Mouse (Mus musculus): ENCODE data around the gene Lrrc61. TPM values are rescaled to one million over a fixed set of nuclear protein-coding genes. Genes with fewer than 3 reads are reported as not detected.

The Lrrc61 gene
- total and polyA plus RNA-seq, 2 experiments from 2014 or later, result 3.8 to 7.6 TPM

DNA sequence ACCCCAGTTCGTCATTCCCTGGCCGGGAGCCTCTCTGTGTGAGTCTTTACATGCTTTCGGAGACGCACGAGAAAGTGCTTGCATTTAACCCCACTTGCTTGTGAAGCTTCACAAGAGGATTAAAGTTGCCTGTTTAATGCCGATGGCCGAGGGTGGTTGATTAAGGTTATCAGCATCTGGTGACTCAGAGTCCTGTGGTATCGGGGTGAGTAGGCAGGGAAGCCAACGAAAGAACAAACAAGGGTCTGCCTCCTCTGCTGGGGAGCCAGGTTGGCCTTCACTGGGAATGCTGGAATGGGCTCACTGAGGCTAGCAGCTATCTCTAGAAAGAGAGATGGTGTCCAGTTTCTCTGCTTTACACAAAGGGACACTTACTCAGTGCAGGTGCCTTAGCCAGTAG lies 26.7 kb upstream of the Lrrc61 start:
- DNase-seq (ENCODE audit: low spot score), result no peak
- Histone ChIP-seq H3K27me3 (ENCODE audit: control insufficient read depth, insufficient read depth, low read length) (no peaks in the 10 kb centered on the region), H3K9me3 (replicated peaks; ENCODE audit: control insufficient read depth, low read length) (no peaks in the 10 kb centered on the region), H3K4me2 (ENCODE audit: low read depth, low read length) (no peak overlapping the region), H3K36me3 (replicated peaks; ENCODE audit: control insufficient read depth, insufficient read depth, low read length) (0 out of 2 replicates have a peak, but pooled peaks cover 9% of the 10 kb centered on the region), H3K4me1 (ENCODE audit: control insufficient read depth, insufficient read depth) (no peaks in the 10 kb centered on the region), H3K4me3 (ENCODE audit: low read depth, low read length) (no peak overlapping the region), H3K9ac (replicated peaks; ENCODE audit: low read depth, low read length) (no peak overlapping the region), H3K27ac (ENCODE audit: low read depth) (no peak overlapping the region)
- TF ChIP-seq CTCF (IDR thresholded peaks at IDR 0.05; ENCODE audit: low read depth) (no peak), EP300 (IDR thresholded peaks at IDR 0.05; ENCODE audit: low read depth) (no peak)
- WGBS, result 73% methylated on average over 9 of the region's 9 CpGs
- no peak for ATAC-seq (ENCODE audit: insufficient read depth, low read depth)

DNA sequence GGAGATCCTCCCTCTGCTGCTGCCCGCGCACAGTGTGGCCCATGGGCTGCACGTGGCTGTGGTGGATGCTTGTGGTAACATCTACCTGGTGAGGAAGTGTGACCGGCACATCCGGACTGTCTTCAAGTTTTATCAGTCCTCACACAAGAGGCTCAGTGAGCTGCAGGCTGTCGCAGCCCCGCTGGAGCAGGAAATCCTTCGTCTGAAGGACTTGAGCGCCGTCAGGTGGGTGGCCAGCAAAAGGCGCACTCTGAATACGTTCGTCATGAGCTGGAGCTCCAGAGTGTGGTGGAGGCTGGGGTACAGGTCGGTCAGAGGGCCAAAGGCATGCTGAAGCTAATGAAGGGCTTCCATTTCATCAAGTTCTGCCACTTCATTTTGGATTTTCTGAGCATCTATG lies 25.3 kb upstream of the Lrrc61 start:
- WGBS, result 66% methylated on average over 14 of the region's 14 CpGs
- H3K9me3 ChIP-seq (replicated peaks; ENCODE audit: control insufficient read depth, low read length), result no peaks in the 10 kb centered on the region
- no peak overlapping the region for H3K4me2 ChIP-seq (ENCODE audit: low read depth, low read length)
- no peak overlapping the region for H3K9ac ChIP-seq (replicated peaks; ENCODE audit: low read depth, low read length)
- TF ChIP-seq EP300 (IDR thresholded peaks at IDR 0.05; ENCODE audit: low read depth) (no peak), CTCF (IDR thresholded peaks at IDR 0.05; ENCODE audit: low read depth) (peak; percentile 26; the same call in 1 of the 2 replicates)
- H3K36me3 ChIP-seq (replicated peaks; ENCODE audit: control insufficient read depth, insufficient read depth, low read length), result 0 out of 2 replicates have a peak, but pooled peaks cover 9% of the 10 kb centered on the region
- ATAC-seq (ENCODE audit: insufficient read depth, low read depth) (no peak), DNase-seq (ENCODE audit: low spot score) (no peak)
- no peak overlapping the region for H3K4me3 ChIP-seq (ENCODE audit: low read depth, low read length)
- no peak overlapping the region for H3K27ac ChIP-seq (ENCODE audit: low read depth)
- no peaks in the 10 kb centered on the region for H3K27me3 ChIP-seq (ENCODE audit: control insufficient read depth, insufficient read depth, low read length)
- H3K4me1 ChIP-seq (ENCODE audit: control insufficient read depth, insufficient read depth), result no peaks in the 10 kb centered on the region

DNA sequence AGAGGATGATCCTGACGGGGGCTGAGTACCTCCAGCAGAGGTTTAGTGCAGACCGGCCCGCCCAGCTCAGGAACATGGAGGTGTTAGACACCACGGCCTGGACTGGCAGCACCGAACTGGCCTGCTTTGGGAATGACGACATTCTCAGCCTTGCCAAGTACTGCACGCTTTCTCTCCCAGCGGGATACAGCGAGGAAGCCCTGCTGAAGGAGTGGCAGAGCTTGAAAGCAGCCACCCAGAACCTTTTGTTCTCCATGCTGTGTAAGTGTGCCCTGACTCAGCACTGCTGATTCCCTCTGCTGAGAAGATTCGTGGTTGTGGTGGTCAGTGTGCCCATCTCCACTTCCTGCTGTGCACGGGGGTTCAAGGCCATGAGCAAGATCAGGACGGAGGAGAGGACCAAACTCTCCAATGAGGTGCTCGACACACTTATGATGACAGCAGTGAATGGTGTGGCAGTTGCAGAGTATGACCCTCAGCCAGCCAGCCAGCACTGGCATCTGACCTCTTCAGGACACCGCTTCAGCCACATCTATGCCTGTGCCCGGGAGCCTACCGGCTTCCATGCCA lies 24.6 kb upstream of the Lrrc61 start:
- WGBS, result 77% methylated on average over 16 of the region's 16 CpGs
- H3K9me3 ChIP-seq (replicated peaks; ENCODE audit: control insufficient read depth, low read length), result no peaks in the 10 kb centered on the region
- no peak overlapping the region for H3K9ac ChIP-seq (replicated peaks; ENCODE audit: low read depth, low read length)
- no peak overlapping the region for H3K4me2 ChIP-seq (ENCODE audit: low read depth, low read length)
- H3K27ac ChIP-seq (ENCODE audit: low read depth), result no peak overlapping the region
- no peaks in the 10 kb centered on the region for H3K4me1 ChIP-seq (ENCODE audit: control insufficient read depth, insufficient read depth)
- TF ChIP-seq CTCF (IDR thresholded peaks at IDR 0.05; ENCODE audit: low read depth), result no peak
- TF ChIP-seq EP300 (IDR thresholded peaks at IDR 0.05; ENCODE audit: low read depth), result no peak
- H3K27me3 ChIP-seq (ENCODE audit: control insufficient read depth, insufficient read depth, low read length), result no peaks in the 10 kb centered on the region
- ATAC-seq (ENCODE audit: insufficient read depth, low read depth) (peak; percentile 17; the same call in 1 of the 2 replicates), DNase-seq (ENCODE audit: low spot score) (no peak)
- 0 out of 2 replicates have a peak, but pooled peaks cover 9% of the 10 kb centered on the region for H3K36me3 ChIP-seq (replicated peaks; ENCODE audit: control insufficient read depth, insufficient read depth, low read length)
- no peak overlapping the region for H3K4me3 ChIP-seq (ENCODE audit: low read depth, low read length)

DNA sequence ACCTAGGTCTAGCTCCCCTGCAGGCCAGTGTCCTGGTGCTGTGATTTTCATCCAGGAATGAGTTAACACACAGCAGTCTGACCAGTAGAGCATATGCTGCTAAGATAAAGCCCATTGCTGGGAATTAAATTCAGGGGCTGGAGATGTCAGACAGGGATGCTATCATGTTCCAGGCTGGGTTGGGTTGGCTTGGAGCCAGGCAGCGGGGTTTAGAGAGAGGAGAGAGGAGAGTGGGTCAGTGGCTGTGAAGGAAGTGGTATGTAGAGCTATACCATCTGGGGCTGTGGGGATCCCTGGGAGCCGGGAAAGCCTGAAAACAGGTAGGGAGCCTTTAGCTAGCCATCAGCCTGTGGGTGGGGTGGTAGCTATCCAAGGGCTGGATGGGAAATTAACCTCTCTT lies 23.7 kb upstream of the Lrrc61 start:
- DNase-seq (ENCODE audit: low spot score) (no peak), ATAC-seq (ENCODE audit: insufficient read depth, low read depth) (no peak)

DNA sequence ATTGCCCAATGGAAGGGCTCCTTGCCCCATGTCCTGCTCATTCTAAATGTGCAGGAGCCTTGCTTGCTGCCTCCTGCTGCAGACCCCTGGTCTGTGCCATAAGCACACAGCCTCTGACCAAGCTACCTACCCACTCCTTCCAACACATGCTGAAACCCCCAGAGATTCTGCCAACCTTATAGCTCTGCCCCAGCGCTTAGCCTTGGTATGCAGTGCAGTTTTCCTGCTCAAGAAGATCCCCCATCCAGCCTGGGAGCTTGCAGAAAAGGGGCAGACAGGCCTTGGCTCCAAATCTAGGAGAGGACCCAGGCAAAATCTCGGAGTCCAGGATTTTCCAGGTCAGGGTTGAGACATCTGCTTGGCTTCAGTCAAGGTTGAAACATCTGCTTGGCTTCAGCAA lies 21.1 kb upstream of the Lrrc61 start:
- Histone ChIP-seq H3K4me1 (ENCODE audit: control insufficient read depth, insufficient read depth) (peaks cover 6% of the 10 kb centered on the region; the same call in 1 of the 2 replicates), H3K27me3 (ENCODE audit: control insufficient read depth, insufficient read depth, low read length) (no peaks in the 10 kb centered on the region; the same call in 1 of the 2 replicates), H3K36me3 (replicated peaks; ENCODE audit: control insufficient read depth, insufficient read depth, low read length) (0 out of 2 replicates have a peak, but pooled peaks cover 9% of the 10 kb centered on the region), H3K9ac (replicated peaks; ENCODE audit: low read depth, low read length) (no peak overlapping the region), H3K4me2 (ENCODE audit: low read depth, low read length) (no peak overlapping the region), H3K4me3 (ENCODE audit: low read depth, low read length) (no peak overlapping the region), H3K9me3 (replicated peaks; ENCODE audit: control insufficient read depth, low read length) (no peaks in the 10 kb centered on the region), H3K27ac (ENCODE audit: low read depth) (no peak overlapping the region)
- no peak for DNase-seq (ENCODE audit: low spot score)
- 84% methylated on average over 2 of the region's 2 CpGs for WGBS
- ATAC-seq (ENCODE audit: insufficient read depth, low read depth), result no peak
- TF ChIP-seq CTCF (IDR thresholded peaks at IDR 0.05; ENCODE audit: low read depth) (no peak), EP300 (IDR thresholded peaks at IDR 0.05; ENCODE audit: low read depth) (no peak)

More for the DNA sequence above, 23.7 kb upstream of the Lrrc61 start:
- H3K4me3 ChIP-seq (ENCODE audit: low read depth, low read length), result no peak overlapping the region
- no peak overlapping the region for H3K27ac ChIP-seq (ENCODE audit: low read depth)
- no peak overlapping the region for H3K9ac ChIP-seq (replicated peaks; ENCODE audit: low read depth, low read length)
- TF ChIP-seq CTCF (IDR thresholded peaks at IDR 0.05; ENCODE audit: low read depth) (no peak), EP300 (IDR thresholded peaks at IDR 0.05; ENCODE audit: low read depth) (no peak)
- H3K36me3 ChIP-seq (replicated peaks; ENCODE audit: control insufficient read depth, insufficient read depth, low read length), result 0 out of 2 replicates have a peak, but pooled peaks cover 9% of the 10 kb centered on the region
- H3K4me2 ChIP-seq (ENCODE audit: low read depth, low read length), result no peak overlapping the region
- no peaks in the 10 kb centered on the region; the same call in 1 of the 2 replicates for H3K27me3 ChIP-seq (ENCODE audit: control insufficient read depth, insufficient read depth, low read length)
- WGBS, result 28% methylated on average over 2 of the region's 2 CpGs
- no peaks in the 10 kb centered on the region for H3K4me1 ChIP-seq (ENCODE audit: control insufficient read depth, insufficient read depth)
- no peaks in the 10 kb centered on the region for H3K9me3 ChIP-seq (replicated peaks; ENCODE audit: control insufficient read depth, low read length)

DNA sequence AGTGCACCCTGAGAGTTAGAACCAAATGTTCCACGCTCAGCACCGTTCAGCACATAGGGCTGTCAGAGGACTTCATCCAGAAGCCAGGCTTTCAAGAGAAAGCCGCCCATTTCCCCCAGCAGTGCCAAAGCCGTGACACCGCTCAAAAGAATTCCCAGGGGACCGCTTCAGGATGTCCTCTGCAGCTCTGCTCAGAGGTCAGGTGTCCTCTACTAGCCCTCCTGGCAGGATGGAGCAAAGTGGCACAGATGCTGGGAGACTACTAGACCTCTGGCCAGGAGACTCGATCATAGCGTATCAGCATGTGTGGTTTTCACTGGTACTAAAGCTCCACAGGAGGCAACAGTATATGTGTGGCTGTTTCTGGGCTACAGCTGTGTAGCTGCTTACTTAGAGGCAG lies 19.7 kb upstream of the Lrrc61 start:
- Histone ChIP-seq H3K4me2 (ENCODE audit: low read depth, low read length) (no peak overlapping the region), H3K4me1 (ENCODE audit: control insufficient read depth, insufficient read depth) (peaks cover 6% of the 10 kb centered on the region; the same call in 1 of the 2 replicates), H3K27me3 (ENCODE audit: control insufficient read depth, insufficient read depth, low read length) (no peaks in the 10 kb centered on the region; the same call in 1 of the 2 replicates), H3K36me3 (replicated peaks; ENCODE audit: control insufficient read depth, insufficient read depth, low read length) (0 out of 2 replicates have a peak, but pooled peaks cover 4% of the 10 kb centered on the region), H3K9ac (replicated peaks; ENCODE audit: low read depth, low read length) (no peak overlapping the region), H3K4me3 (ENCODE audit: low read depth, low read length) (no peak overlapping the region), H3K27ac (ENCODE audit: low read depth) (no peak overlapping the region), H3K9me3 (replicated peaks; ENCODE audit: control insufficient read depth, low read length) (no peaks in the 10 kb centered on the region)
- DNase-seq (ENCODE audit: low spot score) (no peak), ATAC-seq (ENCODE audit: insufficient read depth, low read depth) (no peak)
- TF ChIP-seq CTCF (IDR thresholded peaks at IDR 0.05; ENCODE audit: low read depth), result no peak
- no peak for TF ChIP-seq EP300 (IDR thresholded peaks at IDR 0.05; ENCODE audit: low read depth)
- WGBS, result 60% methylated on average over 8 of the region's 8 CpGs

Data from heart, postnatal 0 days (tissue).